Mouse (Mus musculus): Measurements from ENCODE around the gene Mars.
"Not testable (repeated sequence)": the region's sequence is repeated elsewhere in the genome, so short reads cannot be mapped to it uniquely, and the experiment has no call there.

Mars gene

GRCm38 (mm10) chr10:127312356-127312676 is 730 bp upstream of the Mars start:
- in situ Hi-C loops (cut with MboI, MseI) = no loop called here

GRCm38 (mm10) chr10:127310523-127311475 is 787 bp downstream of the Mars start:
- in situ Hi-C loops (cut with MboI, MseI) = no loop called here

GRCm38 (mm10) chr10:127309167-127309566 is 2.4 kb downstream of the Mars start:
- in situ Hi-C loops (cut with MboI, MseI) = not testable (repeated sequence)

GRCm38 (mm10) chr10:127303136-127303535 is 8.4 kb downstream of the Mars start:
- in situ Hi-C loops (cut with MboI, MseI) = no loop called here

- in situ Hi-C loops (cut with MboI, MseI) = no loop called here
Observed at GRCm38 (mm10) chr10:127300361-127300760, 11.2 kb downstream of the Mars start.

DNA sequence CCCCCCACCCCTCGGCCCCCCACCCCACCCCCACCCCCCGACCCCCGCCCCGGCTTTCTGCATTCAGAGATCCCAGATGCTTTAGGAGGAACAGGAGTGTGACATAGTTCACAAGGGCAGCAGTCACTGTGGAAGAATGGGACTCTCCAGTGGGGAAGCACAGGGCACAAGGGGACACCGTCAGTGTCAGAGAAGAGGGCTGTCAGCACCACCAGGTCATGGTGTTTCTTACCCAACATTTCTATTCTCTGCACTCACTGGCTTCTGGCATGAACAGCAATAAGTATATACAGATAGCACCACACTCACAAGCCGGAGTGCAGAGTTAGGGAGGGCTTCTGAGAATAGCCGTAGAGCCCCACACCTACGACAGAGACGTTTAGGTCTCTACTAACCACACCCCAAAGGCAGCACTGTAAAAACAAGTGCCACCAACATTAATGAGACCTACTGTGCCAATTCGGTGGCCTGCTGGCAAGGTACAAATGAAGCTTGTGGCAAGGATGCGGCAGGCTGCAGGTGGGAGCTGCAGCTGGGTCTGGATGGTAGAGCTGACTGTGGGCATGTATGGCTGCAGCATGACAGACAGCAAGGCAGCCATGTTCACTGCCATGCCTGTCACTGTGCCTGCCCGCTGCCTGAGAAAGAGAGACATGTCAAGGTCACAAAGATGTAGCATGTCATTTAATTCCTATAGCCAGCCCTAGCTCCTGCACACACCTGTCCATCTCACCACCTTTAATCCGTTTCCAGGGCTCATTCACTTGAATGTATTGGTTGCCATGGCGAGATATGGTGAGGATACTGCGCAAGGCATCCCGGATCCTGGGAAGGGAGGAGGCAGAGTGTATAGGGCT is 14.3 kb downstream of the Mars start:
- in situ Hi-C loops (cut with MboI, MseI) = no loop called here

GRCm38 (mm10) chr10:127295986-127296794 is 15.4 kb downstream of the Mars start:
- in situ Hi-C loops (cut with MboI, MseI) = no loop called here

- in situ Hi-C loops (cut with MboI, MseI) = no loop called here
Observed at GRCm38 (mm10) chr10:127294895-127295510, 16.6 kb downstream of the Mars start.

GRCm38 (mm10) chr10:127293590-127294113 is 17.9 kb downstream of the Mars start:
- in situ Hi-C loops (cut with MboI, MseI) = no loop called here

GRCm38 (mm10) chr10:127292987-127293538 is 18.5 kb downstream of the Mars start:
- in situ Hi-C loops (cut with MboI, MseI) = no loop called here

GRCm38 (mm10) chr10:127291881-127292638 is 19.5 kb downstream of the Mars start:
- in situ Hi-C loops (cut with MboI, MseI) = no loop called here

DNA sequence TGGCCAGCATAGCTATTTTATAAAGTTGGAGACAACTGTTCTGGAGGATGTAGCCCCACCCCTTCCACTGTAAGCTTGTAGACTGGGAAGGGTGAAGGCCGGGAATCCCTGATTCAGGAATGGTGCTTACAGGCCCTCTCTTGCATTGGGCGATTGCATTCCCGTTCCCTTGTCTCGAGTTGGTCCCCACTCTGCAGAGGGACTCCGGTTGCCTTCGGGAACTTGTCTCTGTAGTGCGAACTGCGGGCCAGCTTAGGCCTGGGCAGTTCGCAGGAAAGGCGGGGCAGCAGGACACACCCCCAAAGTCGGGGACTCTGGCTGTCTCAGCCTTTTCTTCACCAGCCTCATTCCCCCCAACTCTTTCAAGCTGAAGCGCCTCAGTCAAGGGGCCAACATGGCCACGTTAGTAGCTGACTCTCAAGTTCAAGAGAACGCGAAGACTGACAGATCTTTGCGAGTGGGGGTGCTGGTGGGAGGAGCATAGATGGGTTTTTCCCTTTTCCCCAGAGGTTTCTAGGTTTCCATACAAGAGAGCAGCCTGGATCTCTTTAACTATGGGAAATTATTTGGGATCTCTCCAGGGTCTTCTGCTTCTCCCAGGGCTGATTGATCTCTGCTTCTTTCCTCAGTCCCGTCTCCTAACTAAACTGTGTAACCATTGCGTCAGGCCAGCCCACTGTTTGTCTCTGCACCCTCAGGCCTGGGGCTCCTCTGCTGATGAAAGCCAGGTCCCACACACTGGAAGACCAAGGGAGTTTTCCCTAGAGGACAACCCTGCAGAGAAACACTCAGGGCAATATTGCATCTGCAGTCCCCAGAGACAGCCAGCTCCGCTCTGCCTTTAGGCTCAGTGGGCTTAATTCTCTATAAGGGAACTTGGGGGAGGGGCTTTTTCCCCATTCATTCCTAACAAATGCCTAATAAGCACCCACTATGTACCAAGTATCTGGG is 20.4 kb downstream of the Mars start:
- in situ Hi-C loops (cut with MboI, MseI) = no loop called here

DNA sequence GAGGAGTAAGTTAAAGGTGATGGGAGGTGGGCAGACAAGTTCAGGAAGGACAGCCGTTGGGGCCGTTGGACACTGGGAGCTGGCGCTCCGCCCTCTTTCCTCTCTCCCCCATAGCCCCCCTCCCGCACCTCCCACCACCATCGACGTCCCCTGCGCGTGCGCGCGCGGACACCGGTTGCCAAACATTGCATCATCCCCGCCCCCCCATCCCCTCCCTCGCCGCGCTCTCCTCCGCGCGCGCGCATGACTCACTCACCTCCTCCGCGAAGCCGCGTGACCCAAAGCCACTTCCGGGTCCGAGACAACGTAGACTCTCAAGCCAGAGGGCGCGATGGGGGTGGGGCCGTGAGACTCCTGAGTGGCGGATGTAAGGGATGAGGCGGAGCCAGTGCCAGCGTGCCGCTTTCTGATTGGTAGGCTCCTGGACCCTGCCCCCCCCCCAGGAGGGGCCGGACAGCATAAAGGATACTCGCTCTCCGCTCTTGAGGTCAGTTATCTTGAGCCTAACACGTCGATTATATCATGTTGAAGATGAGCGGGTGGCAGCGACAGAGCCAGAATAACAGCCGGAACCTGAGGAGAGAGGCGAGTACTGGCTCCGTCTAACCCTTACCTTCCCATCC is 21.2 kb downstream of the Mars start:
- in situ Hi-C loops (cut with MboI, MseI) = no loop called here

- in situ Hi-C loops (cut with MboI, MseI) = no loop called here
Observed at GRCm38 (mm10) chr10:127289573-127290191, 21.9 kb downstream of the Mars start.

DNA sequence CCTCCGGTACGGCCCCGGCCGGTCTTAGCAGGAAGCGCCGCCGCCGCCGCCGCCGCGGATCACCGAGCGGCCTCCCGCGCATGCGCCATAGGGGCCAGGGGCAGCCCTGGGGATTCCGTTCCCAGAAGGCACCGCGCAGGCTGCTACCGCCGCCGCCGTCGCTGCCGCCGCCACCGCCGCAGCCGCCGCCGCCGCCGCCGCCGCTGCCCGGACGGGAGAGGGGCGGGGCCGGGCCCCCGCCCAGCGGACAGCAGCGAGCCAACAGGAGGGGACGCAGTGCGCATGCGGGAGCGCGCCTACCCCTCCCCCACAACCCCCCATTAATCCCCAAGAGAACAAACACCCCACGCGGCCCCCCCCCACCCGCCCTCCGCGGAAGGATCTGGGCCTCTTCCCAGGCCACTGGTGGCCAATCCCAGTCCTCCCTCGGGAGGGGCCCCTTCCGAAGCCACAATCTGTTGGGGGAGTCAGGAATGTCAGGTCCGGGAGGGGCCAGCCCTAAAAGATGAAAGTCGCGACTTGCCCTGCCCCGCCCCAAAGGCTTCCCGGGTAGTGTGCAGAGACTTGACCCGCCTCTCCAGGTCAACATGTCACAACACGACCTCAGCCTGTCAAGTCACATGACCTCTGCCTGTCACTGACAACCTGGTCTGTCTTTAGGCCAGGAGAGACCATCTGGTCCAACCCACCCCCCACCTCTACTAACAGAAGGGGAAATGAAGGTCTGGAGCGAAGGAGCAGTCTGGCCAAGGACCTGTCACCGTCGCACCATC is 22.6 kb downstream of the Mars start, which contains the start of gene Mbd6:
Gene Mbd6 (minus strand): TSS at position 219 of the 773 bp plus-strand sequence.
- in situ Hi-C loops (cut with MboI, MseI) = no loop called here

DNA sequence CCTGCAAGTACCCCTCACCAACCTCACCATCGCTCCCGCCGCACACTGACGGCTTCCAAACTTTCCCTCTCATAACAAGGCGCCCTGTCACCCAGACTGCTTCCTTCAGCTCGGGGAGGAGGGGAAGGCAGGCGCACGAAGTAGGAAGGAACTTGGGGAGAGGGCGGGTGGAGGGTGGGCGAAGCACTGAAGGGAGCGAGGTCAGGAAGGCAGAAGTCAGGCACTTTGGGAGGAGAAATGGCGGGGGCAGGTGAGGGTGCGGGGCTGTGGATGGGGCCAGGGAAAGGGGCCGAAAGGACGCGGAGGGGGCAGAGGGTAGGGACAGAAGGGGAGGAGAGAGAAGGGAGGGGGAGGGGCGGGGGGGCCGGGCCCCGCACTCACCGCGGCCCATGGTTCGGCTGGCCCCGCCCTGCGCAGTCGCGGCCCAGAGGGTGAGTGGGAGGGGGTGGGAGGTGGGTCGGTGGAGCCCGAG is 23.2 kb downstream of the Mars start:
- in situ Hi-C loops (cut with MboI, MseI) = no loop called here

DNA sequence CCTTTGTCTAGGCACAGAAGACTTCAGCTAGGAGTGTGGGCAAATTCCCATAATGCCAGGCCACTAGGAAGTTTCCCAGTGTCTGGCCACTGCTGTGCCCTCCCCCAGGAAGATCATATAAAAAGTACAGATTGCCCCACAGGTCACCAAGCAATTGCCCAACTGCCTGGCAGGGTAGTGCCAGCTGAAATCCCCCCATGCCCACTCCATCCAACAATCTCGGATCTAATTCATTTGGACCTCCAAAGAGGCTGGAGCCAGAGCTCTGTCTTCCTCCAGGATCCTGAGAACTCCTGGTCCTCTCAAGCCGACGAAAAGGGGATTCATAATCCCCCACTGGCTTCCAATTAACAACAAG is 23.7 kb downstream of the Mars start:
- in situ Hi-C loops (cut with MboI, MseI) = no loop called here
